Mouse (Mus musculus): ENCODE measurements around the gene Armcx1. TPM values are rescaled to one million over a fixed set of nuclear protein-coding genes. Genes with fewer than 3 reads are reported as not detected.
"Not testable (repeated sequence)": the region's sequence is repeated elsewhere in the genome, so short reads cannot be mapped to it uniquely, and the experiment has no call there.

Gene Armcx1
- polyA plus RNA-seq, 1 experiment from 2014 or later, result 3.9 TPM

- DNase-seq, result no peak
- 53% methylated on average over 2 of the region's 2 CpGs for WGBS (ENCODE audit: insufficient replicate concordance)
- H3K9ac ChIP-seq (replicated peaks), result no peak overlapping the region
- no peak overlapping the region for H3K27ac ChIP-seq (ENCODE audit: low read depth)
- TF ChIP-seq EP300 (IDR thresholded peaks at IDR 0.05; ENCODE audit: low read depth), result no peak
- TF ChIP-seq CTCF (IDR thresholded peaks at IDR 0.05; ENCODE audit: low read depth), result no peak
- peaks cover 6% of the 10 kb centered on the region; the same call in 1 of the 2 replicates for H3K27me3 ChIP-seq (ENCODE audit: insufficient read depth, low read length)
- no peak for ATAC-seq
- H3K9me3 ChIP-seq (ENCODE audit: low read length), result no peaks in the 10 kb centered on the region
- H3K4me1 ChIP-seq (ENCODE audit: insufficient read depth), result peaks cover 7% of the 10 kb centered on the region; the same call in 1 of the 2 replicates
- H3K4me3 ChIP-seq (ENCODE audit: low read depth, low read length), result no peak overlapping the region
- H3K36me3 ChIP-seq (replicated peaks; ENCODE audit: insufficient read depth, low read length), result no peaks in the 10 kb centered on the region
- H3K4me2 ChIP-seq (ENCODE audit: low read depth, low read length), result no peak overlapping the region
Measured at GRCm38 (mm10) chrX:134751910-134752309, 34.1 kb downstream of the Armcx1 start.

DNA sequence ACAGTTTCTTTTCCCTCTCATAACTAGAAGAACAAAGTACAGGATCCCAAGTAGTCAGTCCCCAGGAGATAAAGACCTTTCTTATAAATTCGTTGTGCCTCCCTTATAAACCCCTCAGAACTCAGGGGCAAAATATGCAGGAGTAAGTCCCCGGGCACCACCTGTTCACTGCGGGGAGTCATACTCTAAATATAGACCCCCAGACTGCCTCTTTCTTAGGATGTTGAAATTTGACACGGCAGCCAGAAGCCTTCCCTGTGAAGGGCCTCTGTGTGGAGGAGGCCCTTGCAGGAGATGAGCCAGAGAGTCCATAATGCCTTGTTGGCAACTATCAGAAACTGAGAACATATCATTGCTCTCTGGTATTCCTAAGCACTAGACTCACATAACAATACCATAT, 34.8 kb downstream of the Armcx1 start:
- no peaks in the 10 kb centered on the region for H3K9me3 ChIP-seq (ENCODE audit: low read length)
- H3K27ac ChIP-seq (ENCODE audit: low read depth), result no peak overlapping the region
- WGBS (ENCODE audit: insufficient replicate concordance), result 29% methylated on average over 4 of the region's 4 CpGs
- no peak for ATAC-seq
- H3K27me3 ChIP-seq (ENCODE audit: insufficient read depth, low read length), result peaks cover 6% of the 10 kb centered on the region; the same call in 1 of the 2 replicates
- H3K4me1 ChIP-seq (ENCODE audit: insufficient read depth), result peaks cover 7% of the 10 kb centered on the region; the same call in 1 of the 2 replicates
- DNase-seq, result no peak
- no peak overlapping the region for H3K4me3 ChIP-seq (ENCODE audit: low read depth, low read length)
- H3K9ac ChIP-seq (replicated peaks), result no peak overlapping the region
- H3K4me2 ChIP-seq (ENCODE audit: low read depth, low read length), result no peak overlapping the region
- TF ChIP-seq CTCF (IDR thresholded peaks at IDR 0.05; ENCODE audit: low read depth) (no peak), EP300 (IDR thresholded peaks at IDR 0.05; ENCODE audit: low read depth) (no peak)
- no peaks in the 10 kb centered on the region for H3K36me3 ChIP-seq (replicated peaks; ENCODE audit: insufficient read depth, low read length)

GRCm38 (mm10) chrX:134756434-134757292, 38.9 kb downstream of the Armcx1 start, which contains the start of gene Armcx3:
Gene Armcx3 (plus strand): TSS chrX:134756595.
- Histone ChIP-seq H3K9me3 (ENCODE audit: low read length) (no peaks in the 10 kb centered on the region), H3K4me1 (ENCODE audit: insufficient read depth) (peaks cover 2% of the 10 kb centered on the region; the same call in 1 of the 2 replicates), H3K27ac (ENCODE audit: low read depth) (peak within 1 kb of the TSS; percentile 64; the same call in 1 of the 2 replicates), H3K4me2 (ENCODE audit: low read depth, low read length) (peak within 1 kb of the TSS; percentile 61), H3K4me3 (ENCODE audit: low read depth, low read length) (peak within 1 kb of the TSS; percentile 64), H3K9ac (replicated peaks) (peak within 1 kb of the TSS; percentile 66), H3K36me3 (replicated peaks; ENCODE audit: insufficient read depth, low read length) (no peaks in the 10 kb centered on the region), H3K27me3 (ENCODE audit: insufficient read depth, low read length) (peaks cover 6% of the 10 kb centered on the region; the same call in 1 of the 2 replicates)
- WGBS (ENCODE audit: insufficient replicate concordance), result 25% methylated on average over 43 of the region's 46 CpGs
- peak; percentile 89 for ATAC-seq
- DNase-seq, result peak; percentile 71
- TF ChIP-seq CTCF (IDR thresholded peaks at IDR 0.05; ENCODE audit: low read depth), result no peak
- no peak for TF ChIP-seq EP300 (IDR thresholded peaks at IDR 0.05; ENCODE audit: low read depth)

DNA sequence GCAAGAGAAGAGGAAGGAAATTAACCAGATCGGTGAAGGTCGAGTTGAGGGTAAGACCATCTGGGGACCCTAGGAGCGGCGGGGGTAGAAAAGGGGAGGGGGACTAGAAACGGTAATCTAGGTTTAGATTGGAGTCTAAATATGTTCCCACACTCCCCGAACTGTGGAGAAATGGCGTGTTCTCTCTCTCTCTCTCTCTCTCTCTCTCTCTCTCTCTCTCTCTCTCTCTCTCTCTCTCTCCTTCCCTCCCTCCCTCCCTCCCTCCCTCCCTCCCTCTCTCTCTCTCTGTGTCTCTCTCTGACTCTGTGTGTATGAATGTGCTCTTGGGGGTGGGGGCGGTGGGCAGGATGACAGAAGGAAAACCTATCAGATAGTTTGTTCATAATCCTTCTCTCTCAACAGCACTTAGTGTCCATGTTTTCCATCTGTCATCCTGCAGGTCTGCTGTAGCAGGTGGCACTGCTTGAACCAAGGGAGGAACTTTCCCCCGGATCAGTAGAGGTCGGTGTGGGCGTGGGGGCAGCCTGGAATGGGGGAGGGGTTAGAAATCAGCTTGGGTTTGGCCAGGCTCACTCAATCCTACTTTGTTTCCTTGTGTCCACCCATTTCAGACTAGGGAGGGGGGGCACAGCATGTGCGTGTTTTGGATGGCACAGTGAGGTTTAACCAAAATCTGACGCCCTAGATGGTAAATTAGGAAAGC, 39.7 kb downstream of the Armcx1 start:
- Histone ChIP-seq H3K4me2 (ENCODE audit: low read depth, low read length) (peak overlapping the region; percentile 61), H3K36me3 (replicated peaks; ENCODE audit: insufficient read depth, low read length) (no peaks in the 10 kb centered on the region), H3K9me3 (ENCODE audit: low read length) (no peaks in the 10 kb centered on the region), H3K4me1 (ENCODE audit: insufficient read depth) (peaks cover 2% of the 10 kb centered on the region; the same call in 1 of the 2 replicates), H3K27ac (ENCODE audit: low read depth) (0 out of 2 replicates have a peak overlapping the region, but pooled peaks have one; percentile 64), H3K27me3 (ENCODE audit: insufficient read depth, low read length) (peaks cover 6% of the 10 kb centered on the region; the same call in 1 of the 2 replicates), H3K9ac (replicated peaks) (peak overlapping the region; percentile 66), H3K4me3 (ENCODE audit: low read depth, low read length) (peak overlapping the region; percentile 64)
- WGBS (ENCODE audit: insufficient replicate concordance), result 20% methylated on average over 13 of the region's 13 CpGs
- no peak for DNase-seq
- peak; percentile 26; the same call in 1 of the 2 replicates for ATAC-seq
- no peak for TF ChIP-seq CTCF (IDR thresholded peaks at IDR 0.05; ENCODE audit: low read depth)
- no peak for TF ChIP-seq EP300 (IDR thresholded peaks at IDR 0.05; ENCODE audit: low read depth)

DNA sequence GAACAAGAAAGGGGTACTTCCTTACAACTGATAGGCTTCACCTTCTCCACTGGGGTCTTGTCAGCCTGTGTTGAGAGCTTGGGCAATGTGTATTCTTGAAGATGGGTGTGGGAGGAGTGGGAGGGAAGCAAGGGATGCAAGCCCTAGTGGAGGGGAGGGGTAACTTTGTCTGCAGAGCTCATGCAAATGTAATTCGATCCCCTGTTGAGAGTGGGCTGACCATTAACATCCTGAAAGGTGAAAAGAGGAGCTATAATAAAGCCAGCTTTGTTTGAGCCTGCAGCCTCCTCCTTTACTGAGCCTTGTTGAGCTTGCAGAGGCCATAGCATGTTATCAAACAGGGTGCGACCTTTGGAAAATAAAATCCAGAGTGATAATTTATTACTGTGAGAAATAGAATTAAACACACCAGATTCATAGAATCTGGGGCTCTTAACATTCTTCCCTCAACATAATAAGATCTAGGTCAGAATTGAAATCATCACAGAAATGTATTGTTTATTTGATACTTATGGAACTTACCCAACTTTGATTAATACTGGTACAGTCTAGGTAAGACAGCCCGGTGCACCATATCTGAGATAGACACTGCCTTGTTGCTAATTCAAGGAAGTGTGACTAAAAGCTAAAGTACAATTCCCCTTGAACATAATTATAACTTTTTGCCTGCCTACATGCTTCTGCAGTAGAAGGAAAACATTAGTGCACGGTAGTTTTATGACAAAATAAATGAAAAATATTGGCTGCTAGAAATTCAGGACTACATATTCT, 45.9 kb downstream of the Armcx1 start:
- H3K4me3 ChIP-seq (ENCODE audit: low read depth, low read length); DNase-seq; H3K4me2 ChIP-seq (ENCODE audit: low read depth, low read length); H3K27me3 ChIP-seq (ENCODE audit: insufficient read depth, low read length); H3K9me3 ChIP-seq (ENCODE audit: low read length); H3K9ac ChIP-seq (replicated peaks); H3K4me1 ChIP-seq (ENCODE audit: insufficient read depth); ATAC-seq; H3K36me3 ChIP-seq (replicated peaks; ENCODE audit: insufficient read depth, low read length); H3K27ac ChIP-seq (ENCODE audit: low read depth): not testable (repeated sequence)
- 37% methylated on average over 4 of the region's 4 CpGs for WGBS (ENCODE audit: insufficient replicate concordance)

Small RNA genes within 50 kb of the gene (microRNA-seq; reads per million reads assigned to microRNA genes)
- not detected for gene Mir7093

Other genes starting within 250 kb of the Armcx1 start
- not detected in 2 replicates for gene Taf7l, start 241.5 kb upstream of the Armcx1 start, polyA plus RNA-seq (2015; fragmentation: Nextera tagmentation; extraction: Ambion mirVana)
- 106 and 115 TPM in 2 replicates for gene Timm8a1, start 176.1 kb upstream of the Armcx1 start, polyA plus RNA-seq (2015; fragmentation: Nextera tagmentation; extraction: Ambion mirVana)
- 10.9 and 11.9 TPM in 2 replicates for gene Btk, start 134.4 kb upstream of the Armcx1 start, polyA plus RNA-seq (2015; fragmentation: Nextera tagmentation; extraction: Ambion mirVana)
- 306 and 323 TPM in 2 replicates for gene Rpl36a, start 132.3 kb upstream of the Armcx1 start, polyA plus RNA-seq (2015; fragmentation: Nextera tagmentation; extraction: Ambion mirVana)
- gene Gla, start 116.8 kb upstream of the Armcx1 start, polyA plus RNA-seq (2015; fragmentation: Nextera tagmentation; extraction: Ambion mirVana), result 2.8 and 3.2 TPM in 2 replicates
- gene Hnrnph2, start 116.8 kb upstream of the Armcx1 start, polyA plus RNA-seq (2015; fragmentation: Nextera tagmentation; extraction: Ambion mirVana), result 50.6 and 55.7 TPM in 2 replicates
- gene Armcx4, start 31.4 kb upstream of the Armcx1 start, polyA plus RNA-seq (2015; fragmentation: Nextera tagmentation; extraction: Ambion mirVana), result 0.46 and 0.61 TPM in 2 replicates
- gene Armcx6, start 33.5 kb downstream of the Armcx1 start, polyA plus RNA-seq (2015; fragmentation: Nextera tagmentation; extraction: Ambion mirVana), result 2.6 and 3.0 TPM in 2 replicates
- gene Armcx3, start 38.6 kb downstream of the Armcx1 start, polyA plus RNA-seq (2015; fragmentation: Nextera tagmentation; extraction: Ambion mirVana), result 10.8 and 12.0 TPM in 2 replicates
- gene Armcx2, start 91.3 kb downstream of the Armcx1 start, polyA plus RNA-seq (2015; fragmentation: Nextera tagmentation; extraction: Ambion mirVana), result 3.6 and 4.0 TPM in 2 replicates
- gene Nxf2, start 246.8 kb downstream of the Armcx1 start, polyA plus RNA-seq (2015; fragmentation: Nextera tagmentation; extraction: Ambion mirVana), result 0.18 and 0.25 TPM in 2 replicates